Mouse (Mus musculus) inflammation-experienced regulatory T-cells, adult 16 weeks (primary cell): ENCODE results near the gene Wars2. TPM values are rescaled to one million over a fixed set of nuclear protein-coding genes. Genes with fewer than 3 reads are reported as not detected.

Experiments used
- polyA plus RNA-seq: library from polyadenylated mRNA; unstranded; fragments of 100-300 nt; shearing (Covaris generic); gene quantifications from one replicate; pipeline ENCODE4 v1.2.1, GENCODE M21; 2017

Wars2 gene
- polyA plus RNA-seq = 9.1 TPM

DNA sequence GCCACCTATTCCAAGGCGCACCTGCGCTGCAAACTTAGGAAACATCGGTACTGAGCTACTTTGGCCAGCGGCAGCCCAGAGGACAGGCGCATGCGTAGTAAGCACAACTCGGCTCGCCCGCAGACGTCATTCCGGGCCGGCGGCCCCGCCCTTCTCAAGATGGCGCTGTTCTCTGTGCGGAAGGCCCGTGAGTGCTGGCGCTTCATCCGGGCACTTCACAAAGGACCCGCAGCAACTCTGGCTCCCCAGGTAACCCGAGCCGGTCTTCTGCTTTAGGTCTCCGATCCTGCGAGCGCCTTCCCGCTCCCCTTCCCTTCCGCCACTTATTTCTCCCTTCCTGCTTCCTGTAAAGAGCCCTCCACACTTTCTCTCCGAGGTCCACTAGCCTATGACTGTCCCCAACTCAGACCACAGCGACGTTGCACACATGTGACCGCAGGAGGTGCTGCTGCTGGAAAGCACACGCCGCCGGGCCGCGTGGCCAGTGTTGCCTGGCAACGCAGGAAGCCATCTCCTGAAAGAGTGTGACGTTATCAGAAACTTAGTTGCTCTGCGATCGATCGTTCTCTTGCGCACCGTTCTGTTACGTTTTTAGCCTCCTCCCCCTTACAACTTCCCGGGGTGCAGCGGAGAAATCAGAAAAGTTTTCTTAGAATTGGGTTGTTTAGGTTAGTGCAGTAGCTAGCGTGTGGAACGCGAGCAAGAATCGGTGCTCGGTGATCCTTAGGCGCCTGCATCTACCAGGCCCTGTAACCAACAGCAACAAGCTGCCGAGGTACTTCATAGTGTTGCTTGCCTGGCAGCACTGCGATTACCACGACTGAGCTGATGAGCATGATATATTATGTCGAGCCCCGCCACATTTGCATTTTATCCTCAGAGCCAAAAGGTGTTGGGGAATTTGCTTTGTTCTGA lies at the start of gene Wars2:
Wars2 (plus strand) TSS at position 129 of the 915 bp plus-strand sequence.

DNA sequence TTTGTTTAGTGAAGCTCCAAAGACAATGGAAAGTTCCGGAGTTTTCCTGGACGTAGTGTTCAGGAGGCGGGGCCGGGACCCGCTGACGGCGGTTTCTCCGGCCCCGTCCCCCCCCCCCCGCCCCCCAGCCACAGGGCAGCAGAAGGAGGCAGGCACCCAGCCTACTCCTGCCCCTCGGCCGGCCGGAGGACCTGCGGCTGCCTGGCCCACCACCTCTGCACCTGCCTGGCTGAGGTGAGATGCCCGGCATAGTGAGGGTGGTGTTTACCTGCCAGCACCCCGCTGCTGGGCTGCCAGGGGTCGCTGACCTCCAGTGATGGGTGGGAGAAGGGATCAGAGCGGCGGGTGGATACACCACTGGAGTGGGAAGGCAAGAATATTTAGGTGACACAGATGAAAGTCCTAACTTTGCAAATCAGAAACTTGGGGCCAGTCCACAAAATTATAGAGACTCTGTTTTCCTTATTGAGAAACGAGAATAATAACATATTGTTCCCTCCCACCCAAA lies 99.4 kb downstream of the Wars2 start, which contains the start of gene Tbx15:
Tbx15 (plus strand) TSS at position 169 of the 508 bp plus-strand sequence.

Other genes with a start within 250 kb of the Wars2 start
- gene Hao2, start 247.8 kb upstream of the Wars2 start, polyA plus RNA-seq = not detected
- not detected for gene Tbx15, start 99.3 kb downstream of the Wars2 start, polyA plus RNA-seq